Mouse (Mus musculus) midbrain, embryonic 11.5 days (tissue): ENCODE measurements around the gene Synrg. TPM values are rescaled to one million over a fixed set of nuclear protein-coding genes. Genes with fewer than 3 reads are reported as not detected.

Source experiments
- ATAC-seq: fragments of 200-750 bp; cut with Nextera tagmentation; 2 replicates; pipeline ENCODE4 v1.8.0; 2017; ENCODE audit warnings: moderate TSS enrichment, moderate library complexity; ENCODE audit not compliant: low FRiP score
- DNase-seq: peaks from one replicate; pipeline ENCODE4 v3.0.0; 2015; ENCODE audit warnings: low spot score; ENCODE audit errors: missing footprints
- H3K27ac ChIP-seq: fragments of 300-500 bp; sonication (generic); 2 replicates; pipeline ENCODE4 v1.5.1; 2014; ENCODE audit warnings: low read depth, low read length
- H3K27me3 ChIP-seq: fragments of 300-500 bp; sonication (generic); 2 replicates; pipeline ENCODE4 v1.6.1; 2014; ENCODE audit warnings: mild to moderate bottlenecking, low read length, moderate library complexity, mixed read lengths; ENCODE audit not compliant: control insufficient read depth, insufficient read depth
- H3K36me3 ChIP-seq: fragments of 300-500 bp; sonication (generic); 2 replicates; pipeline ENCODE4 v1.6.1; 2014; ENCODE audit warnings: mild to moderate bottlenecking, low read length, moderate library complexity, mixed read lengths; ENCODE audit not compliant: control insufficient read depth, insufficient read depth
- H3K4me1 ChIP-seq: fragments of 300-500 bp; sonication (generic); 2 replicates; pipeline ENCODE4 v1.6.1; 2014; ENCODE audit warnings: low read length; ENCODE audit not compliant: control insufficient read depth, insufficient read depth
- H3K4me2 ChIP-seq: fragments of 300-500 bp; sonication (generic); 2 replicates; pipeline ENCODE4 v1.6.1; 2014; ENCODE audit warnings: mild to moderate bottlenecking, moderate library complexity
- H3K4me3 ChIP-seq: fragments of 300-500 bp; sonication (generic); 2 replicates; pipeline ENCODE4 v1.5.1; 2014; ENCODE audit warnings: low read depth, low read length
- H3K9ac ChIP-seq: fragments of 300-500 bp; sonication (generic); 2 replicates; pipeline ENCODE4 v1.6.1; 2014; ENCODE audit warnings: low read length
- H3K9me3 ChIP-seq: fragments of 300-500 bp; sonication (generic); 2 replicates; pipeline ENCODE4 v1.6.1; 2016; ENCODE audit warnings: low read length; ENCODE audit not compliant: control insufficient read depth
- WGBS: fragments of 180-500 bp; shearing (Covaris S2); extraction: QIAGEN DNeasy Blood & Tissue Kit; methylation state at CpG from one replicate; pipeline ENCODE4 v1.1.7; 2014; 5-methylcytosine and 5-hydroxymethylcytosine counted together
- polyA plus RNA-seq: library from polyadenylated mRNA; unstranded; fragments of >200 nt; fragmentation: Nextera tagmentation; extraction: Ambion mirVana; gene quantifications from 2 replicates; pipeline ENCODE4 v1.2.1, GENCODE M21; 2014

Gene Synrg
- polyA plus RNA-seq, 1 experiment from 2014 or later: 18.8 TPM

DNA sequence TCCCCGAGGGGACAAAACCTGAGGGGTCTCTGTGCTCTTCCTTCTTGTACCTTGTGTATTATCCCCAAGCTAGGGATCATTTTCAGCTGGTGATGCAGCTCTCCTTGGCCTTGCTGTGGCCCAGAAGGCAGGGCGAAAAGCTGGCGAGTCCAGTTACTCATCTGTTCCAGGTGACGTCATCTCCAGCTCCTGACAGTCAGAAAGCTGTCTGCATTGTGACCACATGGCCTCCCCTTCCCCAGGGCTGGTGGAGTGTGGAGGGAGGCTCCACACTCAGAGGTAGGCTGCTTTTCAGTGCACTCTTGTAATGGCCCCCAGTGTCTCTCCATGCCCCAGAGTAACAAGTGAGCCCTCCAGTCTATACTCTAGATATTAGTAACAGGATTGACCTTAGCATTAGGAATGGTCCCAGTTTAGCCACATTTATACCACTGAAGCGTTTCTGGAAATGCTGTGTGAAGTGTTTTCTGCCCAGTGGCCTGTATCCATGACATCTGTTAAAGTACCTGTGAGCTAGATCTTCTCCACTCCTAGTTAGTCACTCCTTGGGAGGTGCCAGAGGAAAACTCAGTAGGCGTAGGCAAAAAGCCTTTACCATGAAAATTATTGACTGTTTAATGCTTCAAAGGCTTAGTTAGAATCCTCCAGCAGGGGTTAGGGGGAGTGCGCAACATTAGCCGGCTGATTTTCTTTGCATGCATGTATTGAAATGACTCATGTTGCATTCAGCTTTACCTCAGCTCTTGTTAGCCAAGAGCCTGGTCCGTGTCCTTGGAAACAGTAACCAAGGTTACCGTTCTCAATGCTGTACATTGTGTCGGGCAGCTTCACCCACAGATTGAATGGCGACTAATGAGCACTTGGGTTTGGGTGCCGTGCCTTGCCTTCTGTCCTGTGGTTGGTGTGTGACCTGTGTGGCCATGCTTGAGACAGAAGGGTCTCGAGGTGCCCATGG, 78.9 kb downstream of the Synrg start:
- Histone ChIP-seq H3K36me3 (0 out of 2 replicates have a peak, but pooled peaks cover 4% of the 10 kb centered on the region), H3K9ac (no peak overlapping the region; the same call in 1 of the 2 replicates), H3K27me3 (peaks cover 2% of the 10 kb centered on the region; the same call in 1 of the 2 replicates), H3K4me2 (peak overlapping the region; percentile 6; the same call in 1 of the 2 replicates), H3K27ac (peak overlapping the region; percentile 52), H3K9me3 (no peaks in the 10 kb centered on the region), H3K4me1 (peaks cover 23% of the 10 kb centered on the region), H3K4me3 (no peak overlapping the region)
- ATAC-seq (peak; percentile 92), DNase-seq (peak; percentile 98)
- WGBS: 29% methylated on average over 14 of the region's 14 CpGs

GRCm38 (mm10) chr11:84044988-84045387, 80.8 kb downstream of the Synrg start:
- Histone ChIP-seq H3K4me1 (peaks cover 26% of the 10 kb centered on the region), H3K4me2 (no peak overlapping the region), H3K36me3 (0 out of 2 replicates have a peak, but pooled peaks cover 2% of the 10 kb centered on the region), H3K9ac (no peak overlapping the region), H3K27me3 (no peaks in the 10 kb centered on the region; the same call in 1 of the 2 replicates), H3K4me3 (no peak overlapping the region), H3K27ac (no peak overlapping the region), H3K9me3 (no peaks in the 10 kb centered on the region)
- no peak for ATAC-seq
- WGBS: 41% methylated on average over 1 of the region's 1 CpGs
- no peak for DNase-seq

DNA sequence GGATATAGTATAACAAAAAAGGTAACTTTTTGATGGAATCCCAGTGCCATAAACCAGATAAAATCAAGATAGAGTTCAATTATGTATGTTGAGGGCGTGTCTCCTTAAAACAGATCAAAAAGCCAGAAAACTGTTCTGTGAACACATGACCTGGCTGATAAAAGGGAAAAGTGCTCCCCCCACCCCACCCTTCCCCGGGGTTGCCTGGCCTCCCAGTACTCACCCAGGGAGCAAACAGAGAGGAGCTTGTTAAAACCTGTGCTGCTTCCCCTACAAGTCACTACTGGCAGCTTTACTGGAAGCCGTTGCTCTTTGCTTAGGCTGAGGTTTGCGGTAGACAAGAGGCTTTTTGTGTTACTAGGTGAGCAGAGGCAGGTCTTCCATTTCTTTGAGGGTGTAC, 83.0 kb downstream of the Synrg start:
- no peaks in the 10 kb centered on the region for H3K27me3 ChIP-seq
- no peaks in the 10 kb centered on the region for H3K36me3 ChIP-seq
- H3K4me2 ChIP-seq: no peak overlapping the region
- no peak overlapping the region for H3K4me3 ChIP-seq
- no peak overlapping the region for H3K27ac ChIP-seq
- no peaks in the 10 kb centered on the region for H3K9me3 ChIP-seq
- peaks cover 26% of the 10 kb centered on the region for H3K4me1 ChIP-seq
- 81% methylated on average over 4 of the region's 4 CpGs for WGBS
- H3K9ac ChIP-seq: no peak overlapping the region
- no peak for ATAC-seq
- DNase-seq: no peak

DNA sequence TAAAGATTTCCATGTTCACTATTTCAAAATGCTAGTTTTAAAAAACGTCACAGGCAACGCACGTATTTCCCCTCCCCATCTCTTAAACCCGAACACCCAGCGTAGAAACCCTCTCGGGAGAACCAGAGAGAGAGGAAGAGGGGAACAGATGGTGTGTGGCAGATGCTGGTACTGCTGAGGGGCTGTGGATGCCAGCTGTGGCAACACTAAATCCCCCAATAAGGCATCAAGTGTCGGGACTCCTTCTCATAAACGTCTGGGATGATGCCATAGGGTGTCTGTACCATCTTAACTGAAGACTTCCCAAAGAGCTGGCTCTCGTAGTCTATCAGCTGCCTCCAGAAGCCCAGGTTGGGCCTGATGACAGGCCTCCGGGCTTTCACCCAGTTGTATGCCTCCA, 84.2 kb downstream of the Synrg start:
- ATAC-seq (no peak), DNase-seq (no peak)
- Histone ChIP-seq H3K4me2 (no peak overlapping the region), H3K36me3 (no peaks in the 10 kb centered on the region), H3K9me3 (no peaks in the 10 kb centered on the region), H3K27ac (no peak overlapping the region), H3K9ac (no peak overlapping the region), H3K4me3 (no peak overlapping the region), H3K4me1 (peaks cover 16% of the 10 kb centered on the region), H3K27me3 (no peaks in the 10 kb centered on the region)
- WGBS: 81% methylated on average over 10 of the region's 10 CpGs

DNA sequence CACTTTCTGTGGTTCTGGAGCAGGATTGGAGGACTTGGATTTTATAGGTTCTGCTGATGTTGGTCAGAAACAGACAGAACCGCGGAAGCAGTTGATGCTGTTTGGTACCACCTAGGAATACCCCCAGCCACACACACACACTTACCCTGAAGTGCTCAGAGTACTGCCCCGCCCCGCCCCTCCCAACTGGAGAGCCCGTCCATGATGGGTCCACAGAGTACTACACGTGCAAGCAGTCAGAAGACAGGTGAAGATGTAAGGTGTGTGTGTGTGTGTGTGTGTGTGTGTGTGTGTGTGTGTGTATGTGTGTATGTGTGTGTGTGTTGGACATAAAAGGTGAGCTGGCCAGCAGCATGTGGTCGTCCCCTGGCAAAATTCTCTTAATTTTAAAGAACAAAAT, 88.8 kb downstream of the Synrg start:
- peaks cover 4% of the 10 kb centered on the region; the same call in 1 of the 2 replicates for H3K4me1 ChIP-seq
- H3K36me3 ChIP-seq: no peaks in the 10 kb centered on the region
- ATAC-seq (no peak), DNase-seq (no peak)
- H3K4me2 ChIP-seq: no peak overlapping the region
- no peak overlapping the region for H3K27ac ChIP-seq
- no peak overlapping the region for H3K9ac ChIP-seq
- WGBS: 83% methylated on average over 7 of the region's 7 CpGs
- H3K4me3 ChIP-seq: no peak overlapping the region
- H3K9me3 ChIP-seq: no peaks in the 10 kb centered on the region
- no peaks in the 10 kb centered on the region for H3K27me3 ChIP-seq

GRCm38 (mm10) chr11:84053524-84054163, 89.4 kb downstream of the Synrg start:
- H3K27me3 ChIP-seq: no peaks in the 10 kb centered on the region
- no peaks in the 10 kb centered on the region for H3K36me3 ChIP-seq
- no peak overlapping the region for H3K9ac ChIP-seq
- WGBS: 72% methylated on average over 10 of the region's 10 CpGs
- H3K4me2 ChIP-seq: no peak overlapping the region
- no peak overlapping the region for H3K27ac ChIP-seq
- DNase-seq: no peak
- H3K4me3 ChIP-seq: no peak overlapping the region
- no peak for ATAC-seq
- H3K4me1 ChIP-seq: peaks cover 1% of the 10 kb centered on the region; the same call in 1 of the 2 replicates
- H3K9me3 ChIP-seq: no peaks in the 10 kb centered on the region

GRCm38 (mm10) chr11:84057418-84057817, 93.2 kb downstream of the Synrg start:
- no peaks in the 10 kb centered on the region for H3K4me1 ChIP-seq
- 96% methylated on average over 2 of the region's 2 CpGs for WGBS
- H3K27me3 ChIP-seq: no peaks in the 10 kb centered on the region
- H3K9ac ChIP-seq: no peak overlapping the region
- no peak overlapping the region for H3K27ac ChIP-seq
- H3K36me3 ChIP-seq: no peaks in the 10 kb centered on the region
- H3K9me3 ChIP-seq: no peaks in the 10 kb centered on the region
- ATAC-seq (no peak), DNase-seq (no peak)
- no peak overlapping the region for H3K4me3 ChIP-seq
- no peak overlapping the region for H3K4me2 ChIP-seq

GRCm38 (mm10) chr11:84059784-84060183, 95.6 kb downstream of the Synrg start:
- Histone ChIP-seq H3K27me3 (no peaks in the 10 kb centered on the region), H3K4me1 (no peaks in the 10 kb centered on the region), H3K9ac (no peak overlapping the region), H3K4me2 (no peak overlapping the region), H3K4me3 (no peak overlapping the region), H3K36me3 (no peaks in the 10 kb centered on the region), H3K27ac (no peak overlapping the region), H3K9me3 (no peaks in the 10 kb centered on the region)
- WGBS: 94% methylated on average over 2 of the region's 2 CpGs
- DNase-seq (no peak), ATAC-seq (no peak)

- Histone ChIP-seq H3K27ac (no peak overlapping the region), H3K4me1 (no peaks in the 10 kb centered on the region), H3K9me3 (no peaks in the 10 kb centered on the region), H3K27me3 (no peaks in the 10 kb centered on the region; the same call in 1 of the 2 replicates), H3K9ac (no peak overlapping the region), H3K4me2 (no peak overlapping the region), H3K4me3 (no peak overlapping the region), H3K36me3 (no peaks in the 10 kb centered on the region)
- WGBS: 80% methylated on average over 6 of the region's 6 CpGs
- DNase-seq: no peak
- ATAC-seq: no peak
Observed at GRCm38 (mm10) chr11:84060635-84061034, 96.4 kb downstream of the Synrg start.
